In the genomic region with DNA sequence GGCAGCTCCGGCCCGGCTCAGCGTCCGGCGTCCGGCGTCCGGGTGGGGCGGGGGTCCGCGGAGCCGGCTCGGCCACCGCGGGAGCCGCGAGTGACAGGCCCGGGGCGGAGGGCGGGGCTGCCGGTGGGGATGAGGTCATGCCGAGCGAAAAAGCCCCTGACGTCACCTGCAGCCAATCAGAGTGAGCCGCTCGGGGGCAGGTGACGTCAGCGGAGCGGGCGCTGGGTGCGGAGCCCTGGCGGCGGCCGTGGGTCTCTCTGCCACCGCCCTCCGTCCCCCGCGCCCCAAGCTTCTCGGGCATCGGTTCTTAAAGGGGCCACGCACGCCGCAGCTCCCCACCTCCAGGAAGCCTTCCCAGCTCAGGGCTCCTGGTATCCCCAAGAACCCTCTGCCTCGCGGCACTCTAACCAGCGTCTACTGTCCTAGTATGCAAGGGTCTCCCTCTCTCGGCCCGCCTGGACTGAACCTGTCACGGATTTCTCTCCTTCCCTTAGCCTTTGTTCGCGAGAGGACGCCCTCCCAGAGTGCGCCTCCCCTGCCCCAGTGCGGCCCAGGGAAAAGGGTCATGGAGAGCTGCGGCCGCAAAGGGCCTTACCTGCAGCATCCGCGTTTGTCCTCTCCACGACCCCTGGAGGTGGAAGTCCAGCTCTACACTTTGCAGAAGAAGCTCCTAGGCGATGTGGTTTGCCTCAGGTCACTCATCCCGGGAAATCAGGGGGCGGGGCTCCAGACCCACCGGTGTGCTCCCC, we compare ENCODE assay signal across 8 mouse cellular contexts. TPM values are rescaled to one million over a fixed set of nuclear protein-coding genes. Genes with fewer than 3 reads are reported as not detected.
DNase-seq lines count a peak whose midpoint lies in the region; ATAC-seq and TF ChIP-seq lines count a peak whose summit lies in the region.

A gene (minus strand): TSS at position 661 of the 749 bp plus-strand sequence.

- peak; percentile 56; the same call in 1 of the 2 replicates for TF ChIP-seq POLR2A in cerebellum, adult 2 months (IDR thresholded peaks at IDR 0.05; ENCODE audit: borderline replicate concordance, insufficient read depth, low read length)
- 0 out of 2 replicates have a peak, but pooled peaks have one; percentile 22 for TF ChIP-seq POLR2A in testis, adult 2 months (IDR thresholded peaks at IDR 0.05; ENCODE audit: control insufficient read depth, low read depth, low read length)

- peak within 1 kb of the TSS; percentile 96 for H3K4me2 ChIP-seq in forebrain, postnatal 0 days (ENCODE audit: low read depth)
- peak within 1 kb of the TSS; percentile 88 for H3K4me2 ChIP-seq in neural tube, embryonic 14.5 days (ENCODE audit: low read depth, low read length)

- TF ChIP-seq CTCF in G1E (IDR thresholded peaks at IDR 0.05; ENCODE audit: low read depth, low read length) = no peak
- TF ChIP-seq CTCF in cerebellum, adult 2 months (IDR thresholded peaks at IDR 0.05; ENCODE audit: borderline replicate concordance, insufficient read depth, low read depth, low read length) = peak; percentile 42; the same call in 1 of the 2 replicates
- peak; percentile 56 for TF ChIP-seq CTCF in forebrain, postnatal 0 days (IDR thresholded peaks at IDR 0.05; ENCODE audit: low read depth)
- TF ChIP-seq CTCF in testis, adult 2 months (IDR thresholded peaks at IDR 0.05; ENCODE audit: control insufficient read depth, insufficient read depth, insufficient replicate concordance, low read depth, low read length) = no peak

- peak within 1 kb of the TSS; percentile 98 for H3K27ac ChIP-seq in cerebellum, adult 2 months (ENCODE audit: insufficient read depth, low read length)
- H3K27ac ChIP-seq in forebrain, postnatal 0 days (ENCODE audit: low read depth, low read length) = peak within 1 kb of the TSS; percentile 91
- peak within 1 kb of the TSS; percentile 96 for H3K27ac ChIP-seq in neural tube, embryonic 14.5 days (ENCODE audit: low read depth, low read length)
- H3K27ac ChIP-seq in testis, adult 2 months (ENCODE audit: control insufficient read depth, insufficient read depth, low read depth, low read length) = no peak within 1 kb of the TSS

- WGBS in cerebellum, adult 2 months = under 1% methylated on average over 62 of the region's 63 CpGs
- WGBS in forebrain, postnatal 0 days = 3% methylated on average over 57 of the region's 63 CpGs
- WGBS in neural tube, embryonic 14.5 days = under 1% methylated on average over 60 of the region's 63 CpGs

- no peaks in the 10 kb centered on the region for H3K36me3 ChIP-seq in G1E (replicated peaks)
- H3K36me3 ChIP-seq in forebrain, postnatal 0 days (ENCODE audit: insufficient read depth) = no peaks in the 10 kb centered on the region
- no peaks in the 10 kb centered on the region for H3K36me3 ChIP-seq in neural tube, embryonic 14.5 days (ENCODE audit: control insufficient read depth, insufficient read depth, low read length)
- H3K36me3 ChIP-seq in testis, adult 2 months (ENCODE audit: control insufficient read depth, insufficient read depth, low read length) = no peaks in the 10 kb centered on the region

- DNase-seq in G1E (ENCODE audit: low spot score) = peak; percentile 22
- peak; percentile 98 for DNase-seq in cerebellum, adult 2 months
- peak; percentile 96 for DNase-seq in forebrain, postnatal 0 days
- DNase-seq in heart, postnatal 36 days = peak; percentile 93 to 95
- DNase-seq in layer of hippocampus, adult 18-20 months (ENCODE audit: low spot score in 2 of 2) = peak; percentile 92 to 97
- peak; percentile 91 to 94 for DNase-seq in lung, adult 18-20 months

- peaks cover 58% of the 10 kb centered on the region for H3K27me3 ChIP-seq in G1E (ENCODE audit: insufficient read depth, low read length)
- H3K27me3 ChIP-seq in cerebellum, adult 2 months (ENCODE audit: control insufficient read depth, insufficient read depth, low read length) = no peaks in the 10 kb centered on the region
- H3K27me3 ChIP-seq in forebrain, postnatal 0 days (ENCODE audit: insufficient read depth, low read length) = no peaks in the 10 kb centered on the region
- no peaks in the 10 kb centered on the region for H3K27me3 ChIP-seq in neural tube, embryonic 14.5 days (ENCODE audit: control insufficient read depth, insufficient read depth, low read length)
- no peaks in the 10 kb centered on the region for H3K27me3 ChIP-seq in testis, adult 2 months (ENCODE audit: control insufficient read depth, insufficient read depth, low read length)

- peak within 1 kb of the TSS; percentile 97 for H3K9ac ChIP-seq in forebrain, postnatal 0 days
- peak within 1 kb of the TSS; percentile 100 for H3K9ac ChIP-seq in neural tube, embryonic 14.5 days (replicated peaks; ENCODE audit: low read depth, low read length)

- H3K4me1 ChIP-seq in G1E (ENCODE audit: insufficient read depth, low read depth, low read length) = peaks cover 2% of the 10 kb centered on the region; the same call in 1 of the 2 replicates
- peaks cover 25% of the 10 kb centered on the region for H3K4me1 ChIP-seq in cerebellum, adult 2 months (ENCODE audit: control insufficient read depth, insufficient read depth, low read length)
- H3K4me1 ChIP-seq in forebrain, postnatal 0 days (ENCODE audit: insufficient read depth) = peaks cover 38% of the 10 kb centered on the region
- H3K4me1 ChIP-seq in neural tube, embryonic 14.5 days (ENCODE audit: control insufficient read depth, insufficient read depth, low read length) = peaks cover 45% of the 10 kb centered on the region
- peaks cover 20% of the 10 kb centered on the region for H3K4me1 ChIP-seq in testis, adult 2 months (ENCODE audit: control insufficient read depth, insufficient read depth, low read length)

- peaks cover 10% of the 10 kb centered on the region for H3K9me3 ChIP-seq in G1E (replicated peaks)
- no peaks in the 10 kb centered on the region for H3K9me3 ChIP-seq in forebrain, postnatal 0 days (ENCODE audit: low read length)
- no peaks in the 10 kb centered on the region for H3K9me3 ChIP-seq in neural tube, embryonic 14.5 days (ENCODE audit: control insufficient read depth, low read length)

- H3K4me3 ChIP-seq in G1E (ENCODE audit: low read depth, low read length) = peak within 1 kb of the TSS; percentile 54; the same call in 1 of the 2 replicates
- H3K4me3 ChIP-seq in cerebellum, adult 2 months (replicated peaks; ENCODE audit: insufficient read depth, low read depth, low read length) = peak within 1 kb of the TSS; percentile 89
- peak within 1 kb of the TSS; percentile 60 for H3K4me3 ChIP-seq in forebrain, postnatal 0 days (ENCODE audit: low read depth, low read length)
- H3K4me3 ChIP-seq in neural tube, embryonic 14.5 days (ENCODE audit: low read depth, low read length) = peak within 1 kb of the TSS; percentile 91
- H3K4me3 ChIP-seq in testis, adult 2 months (ENCODE audit: control insufficient read depth, low read depth, low read length) = peak within 1 kb of the TSS; percentile 72

- intact Hi-C loops in heart, postnatal 36 days (cut with DNase I) = loop anchor here (2.0 to 5.0 kb wide), 3 partner anchors 33 to 193 kb away; a partner anchor contains a TSS

- no peak for ATAC-seq in G1E (ENCODE audit: extremely low read depth, insufficient number of reproducible peaks, low FRiP score, poor library complexity, severe bottlenecking)
- ATAC-seq in forebrain, postnatal 0 days = peak; percentile 91
- ATAC-seq in neural tube, embryonic 14.5 days (ENCODE audit: low read depth) = peak; percentile 80

RNA-seq across cellular contexts. Expression of the gene that starts here (rescaled TPM):
- 2.0 TPM in 1 of 2 replicates, not detected in the other for total RNA-seq in G1E (2014; fragmentation: Nextera tagmentation)
- total RNA-seq in G1E (2017) = 0.06 and 0.11 TPM in 2 replicates
- polyA plus RNA-seq in G1E (2012) = 0.01 TPM in 1 of 2 replicates, not detected in the other
- 85.8 and 90.1 TPM in 2 replicates for polyA plus RNA-seq in cerebellum, adult 2 months (2012; rRNA removed)
- 78.0 and 92.6 TPM in 2 replicates for total RNA-seq in forebrain, postnatal 0 days (2014; rRNA removed)
- polyA plus RNA-seq in forebrain, postnatal 0 days (2015; fragmentation: Nextera tagmentation; extraction: Ambion mirVana) = 79.2 and 106 TPM in 2 replicates
- 10 to 100 TPM; 33.2 to 46.2 TPM for total RNA-seq in heart, postnatal 36 days (2021)
- total RNA-seq in layer of hippocampus, adult 18-20 months (2021) = 100 to 1,000 TPM; 130 to 133 TPM
- 136 and 141 TPM in 2 replicates for polyA plus RNA-seq in neural tube, embryonic 14.5 days (2014; fragmentation: Nextera tagmentation; extraction: Ambion mirVana)
- 0.48 and 0.94 TPM in 2 replicates for polyA plus RNA-seq in testis, adult 2 months (2012; rRNA removed)

Comparison
In these comparisons a context has a peak if more than half of its experiments do, and no peak if none do; other contexts are left out.
1. RNA of the gene that starts here (total RNA-seq): 130 to 133 TPM in layer of hippocampus, adult 18-20 months, 78.0 to 92.6 TPM in forebrain, postnatal 0 days and 33.2 to 46.2 TPM in heart, postnatal 36 days; 0.06 to 2.0 TPM in G1E; every median in the first group is over 10 times any median in the second.
2. RNA of the gene that starts here (polyA plus RNA-seq): 136 to 141 TPM in neural tube, embryonic 14.5 days, 79.2 to 106 TPM in forebrain, postnatal 0 days and 85.8 to 90.1 TPM in cerebellum, adult 2 months; 0.48 to 0.94 TPM in testis, adult 2 months and 0.01 TPM in G1E; every median in the first group is over 10 times any median in the second.
3. DNase-seq: peak in every context shown above with its lines; median percentile 98 in cerebellum, adult 2 months; 96 in forebrain, postnatal 0 days; 94 in layer of hippocampus, adult 18-20 months; 94 in heart, postnatal 36 days; 92 in lung, adult 18-20 months; 22 in G1E.
4. CTCF ChIP-seq: peak in cerebellum, adult 2 months (single experiment) and forebrain, postnatal 0 days (single experiment); none in G1E (single experiment) and testis, adult 2 months (single experiment).
5. Peak in every context shown above with its lines, with median percentiles within 50 percentile points of each other: H3K4me3 ChIP-seq.